Mouse (Mus musculus): Measurements from ENCODE around the gene Trim38. TPM values are rescaled to one million over a fixed set of nuclear protein-coding genes. Genes with fewer than 3 reads are reported as not detected.
"Not testable (repeated sequence)": the region's sequence is repeated elsewhere in the genome, so short reads cannot be mapped to it uniquely, and the experiment has no call there.

Gene Trim38
- total RNA-seq, 1 experiment: 0.40 TPM

GRCm38 (mm10) chr13:23760972-23761864, 8.5 kb upstream of the Trim38 start, which contains the start of gene Hist1h4a:
Gene Hist1h4a (minus strand): TSS chr13:23761230.
- Histone ChIP-seq H3K4me1 (ENCODE audit: control insufficient read depth in 2 of 2, insufficient read depth in 2 of 2, low read length in 2 of 2, poor library complexity in 1 of 2) (peaks cover 0 to 2% of the 10 kb centered on the region in 2 experiments; a peak in 2 of 4 replicates), H3K36me3 (ENCODE audit: control insufficient read depth, insufficient read depth, low read length, poor library complexity, severe bottlenecking) (no peaks in the 10 kb centered on the region), H3K4me3 (ENCODE audit: insufficient read depth in 1 of 2, low read depth in 1 of 2, low read length in 2 of 2, poor library complexity in 1 of 2, severe bottlenecking in 1 of 2) (peak within 1 kb of the TSS; percentile 55 to 72), H3K27ac (ENCODE audit: insufficient read depth, low read depth, low read length, poor library complexity, severe bottlenecking) (peak within 1 kb of the TSS; percentile 99), H3K9me3 (ENCODE audit: control insufficient read depth, insufficient read depth, low read depth, low read length) (no peaks in the 10 kb centered on the region), H3K9ac (ENCODE audit: insufficient read depth, low read depth, low read length, poor library complexity, severe bottlenecking) (peak within 1 kb of the TSS; percentile 98)
- TF ChIP-seq CHD2 (IDR thresholded peaks at IDR 0.05; ENCODE audit: low read depth, low read length): peak; percentile 59; the same call in 1 of the 2 replicates
- no peak for TF ChIP-seq MAFK (IDR thresholded peaks at IDR 0.05; ENCODE audit: insufficient read depth, low read depth, low read length)
- TF ChIP-seq HCFC1 (IDR thresholded peaks at IDR 0.05; ENCODE audit: borderline replicate concordance, insufficient read depth, low read length): no peak
- TF ChIP-seq ZNF384 (IDR thresholded peaks at IDR 0.05; ENCODE audit: low read depth, low read length): no peak
- TF ChIP-seq ZC3H11A (IDR thresholded peaks at IDR 0.05; ENCODE audit: borderline replicate concordance, low read depth, low read length): no peak
- peak; percentile 98 for DNase-seq (ENCODE audit: low read depth, low spot score)
- in situ Hi-C loops (cut with MboI; ENCODE audit: low sequenced_read_pairs in 2 of 2, unreplicated experiment in 2 of 2): loop anchor here in 1 of 2 experiments (25.0 kb wide), 1 partner anchor 1724 kb away; the partner anchor contains the start of genes Hist1h2ag, Hist1h2ah, Hist1h2bj and Hist1h2bk

- DNase-seq (ENCODE audit: low read depth, low spot score); H3K36me3 ChIP-seq (ENCODE audit: control insufficient read depth, insufficient read depth, low read length, poor library complexity, severe bottlenecking); H3K4me1 ChIP-seq (ENCODE audit: control insufficient read depth in 2 of 2, insufficient read depth in 2 of 2, low read length in 2 of 2, poor library complexity in 1 of 2); H3K9me3 ChIP-seq (ENCODE audit: control insufficient read depth, insufficient read depth, low read depth, low read length): not testable (repeated sequence)
- TF ChIP-seq HCFC1 (IDR thresholded peaks at IDR 0.05; ENCODE audit: borderline replicate concordance, insufficient read depth, low read length): peak; percentile 22; the same call in 1 of the 2 replicates
- peak; percentile 88 for TF ChIP-seq CHD2 (IDR thresholded peaks at IDR 0.05; ENCODE audit: low read depth, low read length)
- H3K9ac ChIP-seq (ENCODE audit: insufficient read depth, low read depth, low read length, poor library complexity, severe bottlenecking): peak within 1 kb of the TSS; percentile 98
- H3K4me3 ChIP-seq (ENCODE audit: insufficient read depth in 1 of 2, low read depth in 1 of 2, low read length in 2 of 2, poor library complexity in 1 of 2, severe bottlenecking in 1 of 2): peak within 1 kb of the TSS; percentile 62 to 72
- peak within 1 kb of the TSS; percentile 99 for H3K27ac ChIP-seq (ENCODE audit: insufficient read depth, low read depth, low read length, poor library complexity, severe bottlenecking)
- in situ Hi-C loops (cut with MboI; ENCODE audit: low sequenced_read_pairs in 2 of 2, unreplicated experiment in 2 of 2): loop anchor here in 1 of 2 experiments (25.0 kb wide), 1 partner anchor 1725 kb away; the partner anchor contains the start of genes Hist1h2ag, Hist1h2ah, Hist1h2bj and Hist1h2bk
Measured at GRCm38 (mm10) chr13:23761871-23762821, 7.6 kb upstream of the Trim38 start, which contains the start of gene Hist1h3a. Gene Hist1h3a (minus strand): TSS chr13:23762386.

- no peak for DNase-seq (ENCODE audit: low read depth, low spot score)
- H3K4me1 ChIP-seq (ENCODE audit: control insufficient read depth in 2 of 2, insufficient read depth in 2 of 2, low read length in 2 of 2, poor library complexity in 1 of 2): no peaks in the 10 kb centered on the region; a peak in 2 of 4 replicates
- no peak for TF ChIP-seq HCFC1 (IDR thresholded peaks at IDR 0.05; ENCODE audit: borderline replicate concordance, insufficient read depth, low read length)
- no peak for TF ChIP-seq MAFK (IDR thresholded peaks at IDR 0.05; ENCODE audit: insufficient read depth, low read depth, low read length)
- TF ChIP-seq ZNF384 (IDR thresholded peaks at IDR 0.05; ENCODE audit: low read depth, low read length): no peak
- no peak for TF ChIP-seq ZC3H11A (IDR thresholded peaks at IDR 0.05; ENCODE audit: borderline replicate concordance, low read depth, low read length)
- no peak for TF ChIP-seq CHD2 (IDR thresholded peaks at IDR 0.05; ENCODE audit: low read depth, low read length)
- H3K36me3 ChIP-seq (ENCODE audit: control insufficient read depth, insufficient read depth, low read length, poor library complexity, severe bottlenecking): no peaks in the 10 kb centered on the region
- no peaks in the 10 kb centered on the region for H3K9me3 ChIP-seq (ENCODE audit: control insufficient read depth, insufficient read depth, low read depth, low read length)
- peak overlapping the region; percentile 64; the same call in 1 of the 2 replicates for H3K9ac ChIP-seq (ENCODE audit: insufficient read depth, low read depth, low read length, poor library complexity, severe bottlenecking)
- peak overlapping the region; percentile 69; the same call in 1 of the 2 replicates for H3K27ac ChIP-seq (ENCODE audit: insufficient read depth, low read depth, low read length, poor library complexity, severe bottlenecking)
- in situ Hi-C loops (cut with MboI; ENCODE audit: low sequenced_read_pairs in 2 of 2, unreplicated experiment in 2 of 2): loop anchor here in 1 of 2 experiments (25.0 kb wide), 1 partner anchor 1726 kb away; the partner anchor contains the start of genes Hist1h2ag, Hist1h2ah, Hist1h2bj and Hist1h2bk
- peak overlapping the region; percentile 58 to 62 for H3K4me3 ChIP-seq (ENCODE audit: insufficient read depth in 1 of 2, low read depth in 1 of 2, low read length in 2 of 2, poor library complexity in 1 of 2, severe bottlenecking in 1 of 2)
Measured at GRCm38 (mm10) chr13:23763242-23763585, 6.5 kb upstream of the Trim38 start.

Data from ES-E14 (cell line).